Mouse (Mus musculus) CD4-positive helper T cell, adult 2 months (primary cell): ENCODE data around the gene Hnrnpf.
"Not testable (repeated sequence)": the region's sequence is repeated elsewhere in the genome, so short reads cannot be mapped to it uniquely, and the experiment has no call there.

Experiments
- DNase-seq: peaks from one replicate; pipeline ENCODE4 v3.0.0-alpha.2; 2012; ENCODE audit warnings: low read depth, missing footprints, low spot score

Gene Hnrnpf

GRCm38 (mm10) chr6:117900126-117901080, at the start of gene Hnrnpf:
Hnrnpf (plus strand) TSS chr6:117900324.
- peak; percentile 93 for DNase-seq

- peak; percentile 53 for DNase-seq
Measured at GRCm38 (mm10) chr6:117851747-117852146, 48.4 kb upstream of the Hnrnpf start.

- DNase-seq: peak; percentile 17
Measured at GRCm38 (mm10) chr6:117857990-117858389, 42.1 kb upstream of the Hnrnpf start.

GRCm38 (mm10) chr6:117861848-117862247, 38.3 kb upstream of the Hnrnpf start, which contains the start of gene Zfp239:
Zfp239 (plus strand) TSS chr6:117862100.
- DNase-seq: no peak

- DNase-seq: no peak
Measured at GRCm38 (mm10) chr6:117862465-117862864, 37.7 kb upstream of the Hnrnpf start.

GRCm38 (mm10) chr6:117862899-117863620, 37.1 kb upstream of the Hnrnpf start:
- DNase-seq: peak; percentile 76

- DNase-seq: no peak
Measured at GRCm38 (mm10) chr6:117863751-117864150, 36.4 kb upstream of the Hnrnpf start.

- no peak for DNase-seq
Measured at GRCm38 (mm10) chr6:117868187-117868586, 31.9 kb upstream of the Hnrnpf start.

- no peak for DNase-seq
Measured at GRCm38 (mm10) chr6:117871034-117871433, 29.1 kb upstream of the Hnrnpf start.

- not testable (repeated sequence) for DNase-seq
Measured at GRCm38 (mm10) chr6:117873450-117873849, 26.7 kb upstream of the Hnrnpf start.

GRCm38 (mm10) chr6:117874621-117875281, 25.4 kb upstream of the Hnrnpf start:
- DNase-seq: peak; percentile 12

GRCm38 (mm10) chr6:117878700-117879407, 21.3 kb upstream of the Hnrnpf start:
- DNase-seq: peak; percentile 96

GRCm38 (mm10) chr6:117879408-117880115, 20.6 kb upstream of the Hnrnpf start:
- peak; percentile 99 for DNase-seq

- DNase-seq: peak; percentile 34
Measured at GRCm38 (mm10) chr6:117880394-117880838, 19.7 kb upstream of the Hnrnpf start.

- DNase-seq: peak; percentile 58
Measured at GRCm38 (mm10) chr6:117881229-117881628, 18.9 kb upstream of the Hnrnpf start.

- peak; percentile 83 for DNase-seq
Measured at GRCm38 (mm10) chr6:117881997-117882396, 18.1 kb upstream of the Hnrnpf start.

- no peak for DNase-seq
Measured at GRCm38 (mm10) chr6:117885943-117886342, 14.2 kb upstream of the Hnrnpf start.

- no peak for DNase-seq
Measured at GRCm38 (mm10) chr6:117888032-117888431, 12.1 kb upstream of the Hnrnpf start.

GRCm38 (mm10) chr6:117888642-117889096, 11.5 kb upstream of the Hnrnpf start:
- DNase-seq: no peak

GRCm38 (mm10) chr6:117890257-117890656, 9.9 kb upstream of the Hnrnpf start:
- DNase-seq: peak; percentile 90
